Mouse (Mus musculus) kidney, embryonic 14.5 days (tissue): ENCODE measurements around the gene Rgs2. TPM values are rescaled to one million over a fixed set of nuclear protein-coding genes. Genes with fewer than 3 reads are reported as not detected.

ENCODE experiments used
- ATAC-seq: fragments of 200-750 bp; cut with Nextera tagmentation; 2 replicates; pipeline ENCODE4 v1.8.0; 2017; ENCODE audit warnings: moderate number of reproducible peaks, mild to moderate bottlenecking, moderate TSS enrichment, moderate library complexity; ENCODE audit not compliant: low FRiP score, low TSS enrichment
- H3K27ac ChIP-seq: fragments of 300-500 bp; sonication (generic); 2 replicates; pipeline ENCODE4 v1.5.1; 2014; ENCODE audit warnings: low read depth, mild to moderate bottlenecking, low read length, moderate library complexity, mixed read lengths
- H3K27me3 ChIP-seq: fragments of 300-500 bp; sonication (generic); 2 replicates; pipeline ENCODE4 v1.6.1; 2014; ENCODE audit warnings: mild to moderate bottlenecking, low read length; ENCODE audit not compliant: control insufficient read depth, insufficient read depth
- H3K36me3 ChIP-seq: fragments of 300-500 bp; sonication (generic); 2 replicates; pipeline ENCODE4 v1.6.1; 2014; ENCODE audit warnings: low read length, mixed read lengths; ENCODE audit not compliant: control insufficient read depth, insufficient read depth
- H3K4me1 ChIP-seq: fragments of 300-500 bp; sonication (generic); 2 replicates; pipeline ENCODE4 v1.6.1; 2014; ENCODE audit warnings: low read length, mixed read lengths; ENCODE audit not compliant: control insufficient read depth, insufficient read depth
- H3K4me2 ChIP-seq: fragments of 300-500 bp; sonication (generic); replicated peaks from 2 replicates; pipeline ENCODE4 v1.6.1; 2014; ENCODE audit warnings: low read depth, mild to moderate bottlenecking, low read length
- H3K4me3 ChIP-seq: fragments of 300-500 bp; sonication (generic); 2 replicates; pipeline ENCODE4 v1.5.1; 2014; ENCODE audit warnings: mild to moderate bottlenecking, low read length
- H3K9ac ChIP-seq: fragments of 300-500 bp; sonication (generic); 2 replicates; pipeline ENCODE4 v1.6.1; 2014; ENCODE audit warnings: low read depth, mild to moderate bottlenecking, low read length, moderate library complexity
- H3K9me3 ChIP-seq: fragments of 300-500 bp; sonication (generic); 2 replicates; pipeline ENCODE4 v1.6.1; 2016; ENCODE audit warnings: low read length; ENCODE audit not compliant: control insufficient read depth
- WGBS: fragments of 180-500 bp; shearing (Covaris S2); extraction: QIAGEN DNeasy Blood & Tissue Kit; methylation state at CpG from one replicate; pipeline ENCODE4 v1.1.7; 2014; 5-methylcytosine and 5-hydroxymethylcytosine counted together
- polyA plus RNA-seq: library from polyadenylated mRNA; unstranded; fragments of >200 nt; fragmentation: Nextera tagmentation; extraction: Ambion mirVana; gene quantifications from 2 replicates; pipeline ENCODE4 v1.2.1, GENCODE M21; 2014

The Rgs2 gene
- polyA plus RNA-seq: 26.3 and 31.5 TPM in 2 replicates

- Histone ChIP-seq H3K36me3 (no peaks in the 10 kb centered on the region; the same call in 1 of the 2 replicates), H3K4me1 (0 out of 2 replicates have a peak, but pooled peaks cover 2% of the 10 kb centered on the region), H3K27ac (no peak within 1 kb of the TSS; the same call in 1 of the 2 replicates), H3K9ac (peak within 1 kb of the TSS; percentile 51), H3K4me3 (peak within 1 kb of the TSS; percentile 66), H3K4me2 (peak within 1 kb of the TSS; percentile 69), H3K9me3 (no peaks in the 10 kb centered on the region), H3K27me3 (no peaks in the 10 kb centered on the region)
- ATAC-seq: peak; percentile 99
- WGBS: under 1% methylated on average over 57 of the region's 57 CpGs
Measured at GRCm38 (mm10) chr1:144003904-144004740, at the start of gene Rgs2. Gene Rgs2 (minus strand): TSS chr1:144004161.

GRCm38 (mm10) chr1:144053401-144053800 lies 49.4 kb upstream of the Rgs2 start:
- H3K27ac ChIP-seq: no peak overlapping the region
- no peaks in the 10 kb centered on the region for H3K27me3 ChIP-seq
- no peak overlapping the region for H3K4me3 ChIP-seq
- whole genome bisulfite sequencing: 81% methylated on average over 4 of the region's 4 CpGs
- no peaks in the 10 kb centered on the region for H3K9me3 ChIP-seq
- no peaks in the 10 kb centered on the region for H3K36me3 ChIP-seq
- no peak overlapping the region for H3K4me2 ChIP-seq
- H3K9ac ChIP-seq: no peak overlapping the region
- no peaks in the 10 kb centered on the region for H3K4me1 ChIP-seq
- ATAC-seq: no peak

- Histone ChIP-seq H3K4me3 (no peak overlapping the region), H3K4me2 (no peak overlapping the region), H3K27me3 (no peaks in the 10 kb centered on the region), H3K4me1 (no peaks in the 10 kb centered on the region), H3K9me3 (no peaks in the 10 kb centered on the region), H3K36me3 (no peaks in the 10 kb centered on the region), H3K27ac (no peak overlapping the region), H3K9ac (no peak overlapping the region)
- 92% methylated on average over 2 of the region's 2 CpGs for WGBS
- ATAC-seq: no peak
Measured at GRCm38 (mm10) chr1:144041826-144042225, 37.9 kb upstream of the Rgs2 start.

GRCm38 (mm10) chr1:144033498-144033897 lies 29.5 kb upstream of the Rgs2 start:
- no peak overlapping the region for H3K27ac ChIP-seq
- no peaks in the 10 kb centered on the region for H3K27me3 ChIP-seq
- 77% methylated on average over 1 of the region's 1 CpGs for WGBS
- no peaks in the 10 kb centered on the region for H3K9me3 ChIP-seq
- no peaks in the 10 kb centered on the region for H3K36me3 ChIP-seq
- H3K4me3 ChIP-seq: no peak overlapping the region
- no peak overlapping the region for H3K4me2 ChIP-seq
- no peak for ATAC-seq
- no peaks in the 10 kb centered on the region for H3K4me1 ChIP-seq
- no peak overlapping the region for H3K9ac ChIP-seq

GRCm38 (mm10) chr1:144030499-144030898 lies 26.5 kb upstream of the Rgs2 start:
- H3K27me3 ChIP-seq: no peaks in the 10 kb centered on the region
- no peak overlapping the region for H3K9ac ChIP-seq
- H3K27ac ChIP-seq: no peak overlapping the region
- ATAC-seq: peak; percentile 83; the same call in 1 of the 2 replicates
- no peaks in the 10 kb centered on the region for H3K4me1 ChIP-seq
- WGBS: 67% methylated on average over 6 of the region's 6 CpGs
- no peaks in the 10 kb centered on the region for H3K36me3 ChIP-seq
- H3K9me3 ChIP-seq: no peaks in the 10 kb centered on the region
- H3K4me2 ChIP-seq: no peak overlapping the region
- H3K4me3 ChIP-seq: no peak overlapping the region

- no peak overlapping the region for H3K4me2 ChIP-seq
- H3K27me3 ChIP-seq: no peaks in the 10 kb centered on the region
- H3K9me3 ChIP-seq: no peaks in the 10 kb centered on the region
- no peaks in the 10 kb centered on the region for H3K4me1 ChIP-seq
- ATAC-seq: no peak
- 88% methylated on average over 10 of the region's 10 CpGs for WGBS
- no peaks in the 10 kb centered on the region for H3K36me3 ChIP-seq
- no peak overlapping the region for H3K9ac ChIP-seq
- no peak overlapping the region for H3K27ac ChIP-seq
- H3K4me3 ChIP-seq: no peak overlapping the region
Measured at GRCm38 (mm10) chr1:144029679-144030078, 25.7 kb upstream of the Rgs2 start.

GRCm38 (mm10) chr1:144018417-144018958 lies 14.5 kb upstream of the Rgs2 start:
- Histone ChIP-seq H3K4me2 (no peak overlapping the region), H3K4me1 (no peaks in the 10 kb centered on the region), H3K27me3 (no peaks in the 10 kb centered on the region), H3K4me3 (no peak overlapping the region), H3K36me3 (no peaks in the 10 kb centered on the region), H3K9ac (no peak overlapping the region), H3K9me3 (no peaks in the 10 kb centered on the region), H3K27ac (no peak overlapping the region)
- 40% methylated on average over 7 of the region's 7 CpGs for WGBS
- peak; percentile 73; the same call in 1 of the 2 replicates for ATAC-seq

- Histone ChIP-seq H3K9ac (no peak overlapping the region), H3K4me1 (no peaks in the 10 kb centered on the region), H3K27me3 (no peaks in the 10 kb centered on the region), H3K4me2 (no peak overlapping the region), H3K9me3 (no peaks in the 10 kb centered on the region), H3K27ac (no peak overlapping the region), H3K4me3 (no peak overlapping the region), H3K36me3 (no peaks in the 10 kb centered on the region)
- ATAC-seq: no peak
Measured at GRCm38 (mm10) chr1:144013913-144014312, 10.0 kb upstream of the Rgs2 start.

GRCm38 (mm10) chr1:144007341-144007740 lies 3.4 kb upstream of the Rgs2 start:
- WGBS: 59% methylated on average over 6 of the region's 6 CpGs
- Histone ChIP-seq H3K27ac (no peak overlapping the region), H3K9me3 (no peaks in the 10 kb centered on the region), H3K9ac (no peak overlapping the region), H3K27me3 (no peaks in the 10 kb centered on the region), H3K4me1 (no peaks in the 10 kb centered on the region), H3K4me2 (no peak overlapping the region), H3K36me3 (no peaks in the 10 kb centered on the region), H3K4me3 (no peak overlapping the region)
- ATAC-seq: no peak
